Mouse (Mus musculus): ENCODE results near the gene Amot. TPM values are rescaled to one million over a fixed set of nuclear protein-coding genes. Genes with fewer than 3 reads are reported as not detected.

The Amot gene
- polyA plus RNA-seq, 1 experiment from 2014 or later: 2.6 TPM

- no peaks in the 10 kb centered on the region for H3K27me3 ChIP-seq (ENCODE audit: control insufficient read depth, insufficient read depth, low read length)
- 27% methylated on average over 1 of the region's 1 CpGs for WGBS
- H3K4me2 ChIP-seq (replicated peaks; ENCODE audit: low read depth): no peak overlapping the region
- H3K4me3 ChIP-seq (ENCODE audit: low read depth, low read length): no peak overlapping the region
- DNase-seq (ENCODE audit: low spot score) (no peak), ATAC-seq (ENCODE audit: low FRiP score, low TSS enrichment) (peak; percentile 69; the same call in 1 of the 2 replicates)
- no peak overlapping the region for H3K9ac ChIP-seq (ENCODE audit: low read length)
- no peaks in the 10 kb centered on the region for H3K4me1 ChIP-seq (replicated peaks; ENCODE audit: control insufficient read depth, insufficient read depth)
- TF ChIP-seq EP300 (optimal IDR thresholded peaks at IDR 0.05): no peak
- no peak for TF ChIP-seq CTCF (IDR thresholded peaks at IDR 0.05; ENCODE audit: low read depth)
- H3K9me3 ChIP-seq (ENCODE audit: control insufficient read depth, low read length): no peaks in the 10 kb centered on the region
- H3K36me3 ChIP-seq (ENCODE audit: control insufficient read depth, insufficient read depth, low read length): no peaks in the 10 kb centered on the region
- H3K27ac ChIP-seq (replicated peaks): no peak overlapping the region
These were observed 24.6 kb upstream of the Amot start for GRCm38 (mm10) chrX:145529602-145530001.

- Histone ChIP-seq H3K4me2 (replicated peaks; ENCODE audit: low read depth) (0 out of 2 replicates have a peak overlapping the region, but pooled peaks have one; percentile 3), H3K4me3 (ENCODE audit: low read depth, low read length) (no peak overlapping the region), H3K27ac (replicated peaks) (no peak overlapping the region), H3K9ac (ENCODE audit: low read length) (no peak overlapping the region), H3K9me3 (ENCODE audit: control insufficient read depth, low read length) (no peaks in the 10 kb centered on the region), H3K36me3 (ENCODE audit: control insufficient read depth, insufficient read depth, low read length) (no peaks in the 10 kb centered on the region), H3K4me1 (replicated peaks; ENCODE audit: control insufficient read depth, insufficient read depth) (no peaks in the 10 kb centered on the region), H3K27me3 (ENCODE audit: control insufficient read depth, insufficient read depth, low read length) (no peaks in the 10 kb centered on the region)
- DNase-seq (ENCODE audit: low spot score): no peak
- WGBS: 45% methylated on average over 10 of the region's 10 CpGs
- no peak for ATAC-seq (ENCODE audit: low FRiP score, low TSS enrichment)
- no peak for TF ChIP-seq CTCF (IDR thresholded peaks at IDR 0.05; ENCODE audit: low read depth)
These were observed 11.5 kb upstream of the Amot start for GRCm38 (mm10) chrX:145516322-145517066.

GRCm38 (mm10) chrX:145515498-145516158 lies 10.6 kb upstream of the Amot start:
- WGBS: 33% methylated on average over 9 of the region's 9 CpGs
- DNase-seq (ENCODE audit: low spot score) (no peak), ATAC-seq (ENCODE audit: low FRiP score, low TSS enrichment) (no peak)
- Histone ChIP-seq H3K4me3 (ENCODE audit: low read depth, low read length) (no peak overlapping the region), H3K27ac (replicated peaks) (no peak overlapping the region), H3K4me2 (replicated peaks; ENCODE audit: low read depth) (peak overlapping the region; percentile 3; the same call in 1 of the 2 replicates), H3K4me1 (replicated peaks; ENCODE audit: control insufficient read depth, insufficient read depth) (no peaks in the 10 kb centered on the region), H3K36me3 (ENCODE audit: control insufficient read depth, insufficient read depth, low read length) (no peaks in the 10 kb centered on the region), H3K9me3 (ENCODE audit: control insufficient read depth, low read length) (no peaks in the 10 kb centered on the region), H3K9ac (ENCODE audit: low read length) (no peak overlapping the region), H3K27me3 (ENCODE audit: control insufficient read depth, insufficient read depth, low read length) (no peaks in the 10 kb centered on the region)
- no peak for TF ChIP-seq CTCF (IDR thresholded peaks at IDR 0.05; ENCODE audit: low read depth)
- no peak for TF ChIP-seq EP300 (optimal IDR thresholded peaks at IDR 0.05)

GRCm38 (mm10) chrX:145510675-145511074 lies 5.7 kb upstream of the Amot start:
- Histone ChIP-seq H3K4me2 (replicated peaks; ENCODE audit: low read depth) (no peak overlapping the region), H3K4me3 (ENCODE audit: low read depth, low read length) (no peak overlapping the region), H3K27me3 (ENCODE audit: control insufficient read depth, insufficient read depth, low read length) (no peaks in the 10 kb centered on the region), H3K4me1 (replicated peaks; ENCODE audit: control insufficient read depth, insufficient read depth) (no peaks in the 10 kb centered on the region), H3K9me3 (ENCODE audit: control insufficient read depth, low read length) (no peaks in the 10 kb centered on the region), H3K27ac (replicated peaks) (no peak overlapping the region), H3K9ac (ENCODE audit: low read length) (no peak overlapping the region), H3K36me3 (ENCODE audit: control insufficient read depth, insufficient read depth, low read length) (no peaks in the 10 kb centered on the region)
- TF ChIP-seq CTCF (IDR thresholded peaks at IDR 0.05; ENCODE audit: low read depth) (no peak), EP300 (optimal IDR thresholded peaks at IDR 0.05) (no peak)
- DNase-seq (ENCODE audit: low spot score) (no peak), ATAC-seq (ENCODE audit: low FRiP score, low TSS enrichment) (no peak)
- 59% methylated on average over 3 of the region's 3 CpGs for WGBS

- ATAC-seq (ENCODE audit: low FRiP score, low TSS enrichment) (peak; percentile 97), DNase-seq (ENCODE audit: low spot score) (peak; percentile 71)
- Histone ChIP-seq H3K27ac (replicated peaks) (peak overlapping the region; percentile 53; the same call in 1 of the 2 replicates), H3K9ac (ENCODE audit: low read length) (no peak overlapping the region; the same call in 1 of the 2 replicates), H3K9me3 (ENCODE audit: control insufficient read depth, low read length) (no peaks in the 10 kb centered on the region), H3K4me2 (replicated peaks; ENCODE audit: low read depth) (peak overlapping the region; percentile 65), H3K4me1 (replicated peaks; ENCODE audit: control insufficient read depth, insufficient read depth) (no peaks in the 10 kb centered on the region), H3K36me3 (ENCODE audit: control insufficient read depth, insufficient read depth, low read length) (no peaks in the 10 kb centered on the region), H3K4me3 (ENCODE audit: low read depth, low read length) (peak overlapping the region; percentile 48), H3K27me3 (ENCODE audit: control insufficient read depth, insufficient read depth, low read length) (no peaks in the 10 kb centered on the region)
- WGBS: 11% methylated on average over 14 of the region's 14 CpGs
- TF ChIP-seq EP300 (optimal IDR thresholded peaks at IDR 0.05) (no peak), CTCF (IDR thresholded peaks at IDR 0.05; ENCODE audit: low read depth) (peak; percentile 51)
These were observed 648 bp upstream of the Amot start for GRCm38 (mm10) chrX:145505457-145506201.
